Mouse (Mus musculus): ENCODE data around the gene Gm10912. TPM values are rescaled to one million over a fixed set of nuclear protein-coding genes. Genes with fewer than 3 reads are reported as not detected.
"Not testable (repeated sequence)": the region's sequence is repeated elsewhere in the genome, so short reads cannot be mapped to it uniquely, and the experiment has no call there.

Gm10912 gene
- total RNA-seq, 1 experiment = not detected

DNA sequence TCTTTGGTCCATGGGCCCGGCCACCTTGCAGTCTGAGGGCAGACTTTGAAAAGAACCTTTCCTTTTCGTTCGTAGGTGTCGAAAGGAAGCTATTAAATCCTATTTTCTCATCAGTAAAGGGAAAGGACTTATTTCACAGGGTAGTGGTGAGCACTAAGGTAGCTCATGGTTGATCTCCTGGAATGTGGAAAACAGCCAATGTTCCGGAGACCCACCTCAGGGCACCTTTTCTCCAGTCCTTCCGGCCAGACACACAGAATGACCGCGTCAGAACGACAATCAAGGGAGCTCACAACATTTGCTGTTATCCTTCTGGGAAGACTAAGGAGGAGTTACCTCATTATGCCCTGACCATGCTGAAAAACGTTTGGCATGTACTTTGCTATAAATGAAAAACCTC, 30.6 kb downstream of the Gm10912 start:
- Histone ChIP-seq H3K9ac (ENCODE audit: insufficient read depth, low read depth, low read length, poor library complexity, severe bottlenecking) (peak overlapping the region; percentile 70; the same call in 1 of the 2 replicates), H3K9me3 (ENCODE audit: control insufficient read depth, insufficient read depth, low read depth, low read length) (0 out of 2 replicates have a peak, but pooled peaks cover 6% of the 10 kb centered on the region), H3K36me3 (ENCODE audit: control insufficient read depth, insufficient read depth, low read length, poor library complexity, severe bottlenecking) (no peaks in the 10 kb centered on the region), H3K4me3 (ENCODE audit: insufficient read depth in 1 of 2, low read depth in 1 of 2, low read length in 2 of 2, poor library complexity in 1 of 2, severe bottlenecking in 1 of 2) (peak overlapping the region; percentile 55 to 61), H3K4me1 (ENCODE audit: control insufficient read depth in 2 of 2, insufficient read depth in 2 of 2, low read length in 2 of 2, poor library complexity in 1 of 2) (peaks cover 3 to 6% of the 10 kb centered on the region in 2 experiments; a peak in 2 of 4 replicates), H3K27ac (ENCODE audit: insufficient read depth, low read depth, low read length, poor library complexity, severe bottlenecking) (peak overlapping the region; percentile 49)
- DNase-seq (ENCODE audit: low read depth, low spot score) = no peak
- TF ChIP-seq ZC3H11A (IDR thresholded peaks at IDR 0.05; ENCODE audit: borderline replicate concordance, low read depth, low read length) = no peak
- no peak for TF ChIP-seq ZNF384 (IDR thresholded peaks at IDR 0.05; ENCODE audit: low read depth, low read length)
- TF ChIP-seq MAFK (IDR thresholded peaks at IDR 0.05; ENCODE audit: insufficient read depth, low read depth, low read length) = no peak
- TF ChIP-seq HCFC1 (IDR thresholded peaks at IDR 0.05; ENCODE audit: borderline replicate concordance, insufficient read depth, low read length) = no peak
- TF ChIP-seq CHD2 (IDR thresholded peaks at IDR 0.05; ENCODE audit: low read depth, low read length) = no peak
- in situ Hi-C loops (cut with MboI; ENCODE audit: low sequenced_read_pairs in 2 of 2, unreplicated experiment in 2 of 2) = no loop called here

DNA sequence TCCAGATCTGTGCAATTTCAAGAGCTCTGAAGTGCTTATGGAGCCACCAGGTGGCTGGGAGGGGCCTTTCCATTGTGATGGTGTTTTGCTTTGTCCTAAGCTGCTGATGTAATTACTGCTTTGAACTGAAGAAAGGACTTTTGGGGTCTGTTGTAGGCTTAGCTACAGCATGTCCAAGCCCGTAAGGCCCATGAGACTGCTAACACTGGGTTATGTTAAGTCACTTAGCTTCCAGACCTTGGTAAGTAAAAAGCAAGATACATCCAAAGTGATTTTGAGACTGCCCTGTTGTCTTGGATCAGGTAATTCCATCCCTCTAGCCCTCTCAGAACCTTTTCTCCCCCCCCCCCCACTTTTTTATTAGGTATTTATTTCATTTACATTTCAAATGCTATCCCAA, 31.2 kb downstream of the Gm10912 start:
- in situ Hi-C loops (cut with MboI; ENCODE audit: low sequenced_read_pairs in 2 of 2, unreplicated experiment in 2 of 2); H3K9ac ChIP-seq (ENCODE audit: insufficient read depth, low read depth, low read length, poor library complexity, severe bottlenecking); DNase-seq (ENCODE audit: low read depth, low spot score); H3K27ac ChIP-seq (ENCODE audit: insufficient read depth, low read depth, low read length, poor library complexity, severe bottlenecking); H3K9me3 ChIP-seq (ENCODE audit: control insufficient read depth, insufficient read depth, low read depth, low read length); H3K4me3 ChIP-seq (ENCODE audit: insufficient read depth in 1 of 2, low read depth in 1 of 2, low read length in 2 of 2, poor library complexity in 1 of 2, severe bottlenecking in 1 of 2); H3K36me3 ChIP-seq (ENCODE audit: control insufficient read depth, insufficient read depth, low read length, poor library complexity, severe bottlenecking); H3K4me1 ChIP-seq (ENCODE audit: control insufficient read depth in 2 of 2, insufficient read depth in 2 of 2, low read length in 2 of 2, poor library complexity in 1 of 2): not testable (repeated sequence)

DNA sequence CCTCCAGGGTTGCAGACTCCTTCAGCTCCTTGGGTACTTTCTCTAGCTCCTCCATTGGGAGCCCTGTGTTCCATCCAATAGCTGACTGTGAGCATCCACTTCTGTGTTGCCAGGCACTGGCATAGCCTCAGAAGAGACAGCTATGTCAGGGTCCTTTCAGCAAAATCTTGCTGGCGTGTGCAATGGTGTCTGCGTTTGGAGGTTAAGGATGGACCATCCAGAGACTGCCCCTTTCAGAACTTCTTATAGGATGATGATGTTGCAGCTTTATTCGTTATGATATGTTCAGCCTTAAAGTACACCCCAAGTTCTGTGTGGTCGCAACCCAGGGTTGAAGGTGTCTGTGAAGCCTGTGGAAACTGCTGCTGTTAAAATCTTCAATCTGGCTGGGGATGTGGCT, 31.8 kb downstream of the Gm10912 start:
- H3K9ac ChIP-seq (ENCODE audit: insufficient read depth, low read depth, low read length, poor library complexity, severe bottlenecking); H3K9me3 ChIP-seq (ENCODE audit: control insufficient read depth, insufficient read depth, low read depth, low read length); DNase-seq (ENCODE audit: low read depth, low spot score); H3K4me1 ChIP-seq (ENCODE audit: control insufficient read depth in 2 of 2, insufficient read depth in 2 of 2, low read length in 2 of 2, poor library complexity in 1 of 2); H3K4me3 ChIP-seq (ENCODE audit: insufficient read depth in 1 of 2, low read depth in 1 of 2, low read length in 2 of 2, poor library complexity in 1 of 2, severe bottlenecking in 1 of 2); in situ Hi-C loops (cut with MboI; ENCODE audit: low sequenced_read_pairs in 2 of 2, unreplicated experiment in 2 of 2); H3K36me3 ChIP-seq (ENCODE audit: control insufficient read depth, insufficient read depth, low read length, poor library complexity, severe bottlenecking); H3K27ac ChIP-seq (ENCODE audit: insufficient read depth, low read depth, low read length, poor library complexity, severe bottlenecking): not testable (repeated sequence)

DNA sequence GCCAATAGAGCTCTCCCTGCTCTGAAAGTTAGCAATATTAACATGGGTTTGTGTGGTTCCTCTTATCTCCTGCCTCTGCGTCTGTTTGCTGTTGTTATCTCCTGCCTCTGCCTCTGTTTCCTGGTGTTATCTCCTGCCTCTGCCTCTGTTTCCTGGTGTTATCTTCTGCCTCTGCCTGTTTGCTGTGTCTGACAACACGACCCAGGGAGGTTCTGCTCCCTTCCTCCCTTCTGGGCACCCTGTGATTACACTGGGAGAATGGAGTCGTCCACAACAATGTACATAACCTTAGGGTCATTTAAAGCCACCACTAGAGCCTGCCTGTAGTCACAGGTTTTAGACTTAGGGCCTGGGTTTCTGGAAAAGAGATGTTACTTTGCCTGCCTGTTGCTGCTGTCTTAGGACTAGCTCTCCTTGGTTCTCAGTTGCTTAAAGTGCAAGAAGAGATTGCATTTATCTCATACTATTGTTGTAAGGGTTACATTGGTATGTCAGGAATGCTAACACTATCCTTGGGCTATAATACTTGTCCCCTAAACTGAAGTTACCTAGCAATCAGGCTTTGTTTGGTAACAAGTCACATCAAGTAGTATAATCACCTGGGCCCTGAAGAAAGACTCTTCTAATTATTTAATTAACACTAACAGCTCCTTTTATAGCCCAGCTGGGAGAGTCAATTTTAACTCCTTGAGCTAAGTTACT, 33.1 kb downstream of the Gm10912 start:
- in situ Hi-C loops (cut with MboI; ENCODE audit: low sequenced_read_pairs in 2 of 2, unreplicated experiment in 2 of 2) = no loop called here
- no peaks in the 10 kb centered on the region for H3K9me3 ChIP-seq (ENCODE audit: control insufficient read depth, insufficient read depth, low read depth, low read length)
- H3K9ac ChIP-seq (ENCODE audit: insufficient read depth, low read depth, low read length, poor library complexity, severe bottlenecking) = no peak overlapping the region
- no peak overlapping the region for H3K4me3 ChIP-seq (ENCODE audit: insufficient read depth in 1 of 2, low read depth in 1 of 2, low read length in 2 of 2, poor library complexity in 1 of 2, severe bottlenecking in 1 of 2)
- DNase-seq (ENCODE audit: low read depth, low spot score) = peak; percentile 57
- peaks cover 3 to 6% of the 10 kb centered on the region in 2 experiments; a peak in 2 of 4 replicates for H3K4me1 ChIP-seq (ENCODE audit: control insufficient read depth in 2 of 2, insufficient read depth in 2 of 2, low read length in 2 of 2, poor library complexity in 1 of 2)
- H3K36me3 ChIP-seq (ENCODE audit: control insufficient read depth, insufficient read depth, low read length, poor library complexity, severe bottlenecking) = no peaks in the 10 kb centered on the region
- no peak for TF ChIP-seq ZNF384 (IDR thresholded peaks at IDR 0.05; ENCODE audit: low read depth, low read length)
- 0 out of 2 replicates have a peak, but pooled peaks have one; percentile 39 for TF ChIP-seq CHD2 (IDR thresholded peaks at IDR 0.05; ENCODE audit: low read depth, low read length)
- TF ChIP-seq ZC3H11A (IDR thresholded peaks at IDR 0.05; ENCODE audit: borderline replicate concordance, low read depth, low read length) = no peak
- no peak for TF ChIP-seq MAFK (IDR thresholded peaks at IDR 0.05; ENCODE audit: insufficient read depth, low read depth, low read length)
- peak overlapping the region; percentile 75 for H3K27ac ChIP-seq (ENCODE audit: insufficient read depth, low read depth, low read length, poor library complexity, severe bottlenecking)

DNA sequence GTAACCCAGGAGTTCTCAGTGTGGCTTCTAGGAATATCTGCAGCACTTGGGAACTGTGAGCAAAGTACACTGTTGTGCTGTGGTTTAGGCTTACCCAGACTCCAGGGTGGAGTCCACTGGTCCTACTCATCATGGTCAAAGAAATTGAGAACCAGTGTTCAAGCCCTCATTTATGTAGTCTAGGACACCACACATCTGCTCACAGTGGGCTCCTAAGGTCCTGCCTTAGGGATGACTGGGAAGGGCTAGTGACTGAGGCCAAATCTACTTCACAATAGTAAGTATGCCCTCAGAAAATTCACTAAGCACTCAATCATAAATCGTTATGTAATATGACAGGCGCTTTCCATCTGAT, 33.6 kb downstream of the Gm10912 start:
- H3K27ac ChIP-seq (ENCODE audit: insufficient read depth, low read depth, low read length, poor library complexity, severe bottlenecking) = peak overlapping the region; percentile 60
- no peak for DNase-seq (ENCODE audit: low read depth, low spot score)
- no peak overlapping the region for H3K9ac ChIP-seq (ENCODE audit: insufficient read depth, low read depth, low read length, poor library complexity, severe bottlenecking)
- in situ Hi-C loops (cut with MboI; ENCODE audit: low sequenced_read_pairs in 2 of 2, unreplicated experiment in 2 of 2) = no loop called here
- no peaks in the 10 kb centered on the region for H3K36me3 ChIP-seq (ENCODE audit: control insufficient read depth, insufficient read depth, low read length, poor library complexity, severe bottlenecking)
- no peaks in the 10 kb centered on the region for H3K9me3 ChIP-seq (ENCODE audit: control insufficient read depth, insufficient read depth, low read depth, low read length)
- no peak for TF ChIP-seq HCFC1 (IDR thresholded peaks at IDR 0.05; ENCODE audit: borderline replicate concordance, insufficient read depth, low read length)
- peaks cover 3 to 6% of the 10 kb centered on the region in 2 experiments; a peak in 2 of 4 replicates for H3K4me1 ChIP-seq (ENCODE audit: control insufficient read depth in 2 of 2, insufficient read depth in 2 of 2, low read length in 2 of 2, poor library complexity in 1 of 2)
- no peak overlapping the region for H3K4me3 ChIP-seq (ENCODE audit: insufficient read depth in 1 of 2, low read depth in 1 of 2, low read length in 2 of 2, poor library complexity in 1 of 2, severe bottlenecking in 1 of 2)

Measured in ES-E14 (cell line).